11 mouse cellular contexts compared by ENCODE assay signal in genomic region chr6:142701161-142701560, GRCm38 (mm10). TPM values are rescaled to one million over a fixed set of nuclear protein-coding genes. Genes with fewer than 3 reads are reported as not detected.
DNase-seq lines count a peak whose midpoint lies in the region; ATAC-seq and TF ChIP-seq lines count a peak whose summit lies in the region.
"Had no signal": no experiment of that assay in that cellular context is flagged by ENCODE, and none has a peak within 500 bp of the region (broad histone marks: within the 10 kb centered on the region; RNA-seq: fewer than 3 reads in every experiment).

No protein-coding gene starts in this region.

- ATAC-seq in kidney, postnatal 0 days (replicated peaks; ENCODE audit: low FRiP score, low read depth): no peak
- ATAC-seq in embryonic facial prominence, embryonic 14.5 days (ENCODE audit: low read depth): no peak
- 0 out of 2 replicates have a peak, but pooled peaks have one; percentile 17 for ATAC-seq in heart, embryonic 13.5 days (ENCODE audit: extremely low read depth, insufficient number of reproducible peaks, low FRiP score, low TSS enrichment)
- no peak for ATAC-seq in liver, embryonic 15.5 days (ENCODE audit: insufficient read depth)
- ATAC-seq: activated CD4-positive, CD25-positive, alpha-beta regulatory T cell, adult 4 months had no signal

- WGBS in kidney, postnatal 0 days: 51% methylated on average over 13 of the region's 13 CpGs
- WGBS in embryonic facial prominence, embryonic 14.5 days: 64% methylated on average over 13 of the region's 13 CpGs
- WGBS in heart, embryonic 13.5 days: 42% methylated on average over 13 of the region's 13 CpGs
- WGBS in liver, embryonic 15.5 days (ENCODE audit: insufficient replicate concordance): 59% methylated on average over 13 of the region's 13 CpGs

- DNase-seq in kidney, postnatal 0 days (ENCODE audit: low spot score): no peak
- DNase-seq in kidney, adult 18-20 months: no peak
- DNase-seq in embryonic facial prominence, embryonic 14.5 days (ENCODE audit: low spot score): no peak
- no peak for DNase-seq in embryo, embryonic 9.5 days (ENCODE audit: extremely low spot score)
- DNase-seq in thymus, postnatal 25 days: no peak
- DNase-seq: right cerebral cortex, postnatal 14 days; thymus, postnatal 36 days had no signal

- peak overlapping the region; percentile 68; the same call in 1 of the 2 replicates for H3K27ac ChIP-seq in kidney, postnatal 0 days
- no peak overlapping the region for H3K27ac ChIP-seq in embryonic facial prominence, embryonic 14.5 days (replicated peaks; ENCODE audit: low read depth, low read length)
- peak overlapping the region; percentile 88 for H3K27ac ChIP-seq in heart, embryonic 13.5 days (replicated peaks)
- H3K27ac ChIP-seq in liver, embryonic 15.5 days (replicated peaks): no peak overlapping the region

- 0 out of 2 replicates have a peak overlapping the region, but pooled peaks have one; percentile 36 for H3K9ac ChIP-seq in kidney, postnatal 0 days (ENCODE audit: low read depth, low read length)
- H3K9ac ChIP-seq in embryonic facial prominence, embryonic 14.5 days (ENCODE audit: low read depth, low read length): no peak overlapping the region
- peak overlapping the region; percentile 83 for H3K9ac ChIP-seq in heart, embryonic 13.5 days
- H3K9ac ChIP-seq in liver, embryonic 15.5 days: no peak overlapping the region
- H3K9ac ChIP-seq: limb, embryonic 15.5 days had no signal

- no peak for TF ChIP-seq CTCF in kidney, postnatal 0 days (IDR thresholded peaks at IDR 0.05; ENCODE audit: low read depth)

- H3K9me3 ChIP-seq in kidney, postnatal 0 days (replicated peaks; ENCODE audit: low read length): no peaks in the 10 kb centered on the region
- H3K9me3 ChIP-seq in embryonic facial prominence, embryonic 14.5 days (ENCODE audit: control insufficient read depth, low read length): no peaks in the 10 kb centered on the region
- no peaks in the 10 kb centered on the region for H3K9me3 ChIP-seq in heart, embryonic 13.5 days
- no peaks in the 10 kb centered on the region for H3K9me3 ChIP-seq in liver, embryonic 15.5 days (replicated peaks)
- H3K9me3 ChIP-seq: limb, embryonic 15.5 days had no signal

- H3K36me3 ChIP-seq in kidney, postnatal 0 days (ENCODE audit: insufficient read depth, low read length): no peaks in the 10 kb centered on the region
- H3K36me3 ChIP-seq in embryonic facial prominence, embryonic 14.5 days (ENCODE audit: control insufficient read depth, insufficient read depth, low read length): no peaks in the 10 kb centered on the region
- peaks cover 7% of the 10 kb centered on the region for H3K36me3 ChIP-seq in heart, embryonic 13.5 days
- no peaks in the 10 kb centered on the region for H3K36me3 ChIP-seq in liver, embryonic 15.5 days (replicated peaks)
- H3K36me3 ChIP-seq: limb, embryonic 15.5 days had no signal

- peak overlapping the region; percentile 79 for H3K4me2 ChIP-seq in kidney, postnatal 0 days (ENCODE audit: low read length)
- H3K4me2 ChIP-seq in embryonic facial prominence, embryonic 14.5 days (ENCODE audit: low read depth, low read length): peak overlapping the region; percentile 88
- peak overlapping the region; percentile 75 for H3K4me2 ChIP-seq in heart, embryonic 13.5 days
- 0 out of 2 replicates have a peak overlapping the region, but pooled peaks have one; percentile 54 for H3K4me2 ChIP-seq in liver, embryonic 15.5 days

- peak overlapping the region; percentile 10 for H3K4me3 ChIP-seq in kidney, postnatal 0 days (replicated peaks; ENCODE audit: low read depth, low read length)
- H3K4me3 ChIP-seq in embryonic facial prominence, embryonic 14.5 days (ENCODE audit: low read depth, low read length): no peak overlapping the region
- peak overlapping the region; percentile 64 for H3K4me3 ChIP-seq in heart, embryonic 13.5 days
- no peak overlapping the region for H3K4me3 ChIP-seq in liver, embryonic 15.5 days (replicated peaks)

- H3K4me1 ChIP-seq in kidney, postnatal 0 days (replicated peaks; ENCODE audit: insufficient read depth, low read length): peaks cover 6% of the 10 kb centered on the region; the same call in 1 of the 2 replicates
- H3K4me1 ChIP-seq in embryonic facial prominence, embryonic 14.5 days (ENCODE audit: control insufficient read depth, insufficient read depth, low read length): peaks cover 12% of the 10 kb centered on the region; the same call in 1 of the 2 replicates
- H3K4me1 ChIP-seq in heart, embryonic 13.5 days: peaks cover 48% of the 10 kb centered on the region
- H3K4me1 ChIP-seq in liver, embryonic 15.5 days (replicated peaks): no peaks in the 10 kb centered on the region

- no peaks in the 10 kb centered on the region for H3K27me3 ChIP-seq in kidney, postnatal 0 days (ENCODE audit: insufficient read depth, low read length)
- no peaks in the 10 kb centered on the region for H3K27me3 ChIP-seq in embryonic facial prominence, embryonic 14.5 days (replicated peaks; ENCODE audit: control insufficient read depth, insufficient read depth, low read length)
- H3K27me3 ChIP-seq in heart, embryonic 13.5 days (replicated peaks): no peaks in the 10 kb centered on the region
- H3K27me3 ChIP-seq in liver, embryonic 15.5 days: peaks cover 6% of the 10 kb centered on the region; the same call in 1 of the 2 replicates
- H3K27me3 ChIP-seq: limb, embryonic 15.5 days had no signal

RNA-seq across cellular contexts. Expression of gene Abcc9, which starts 1.0 kb away (rescaled TPM):
- 5.6 and 6.1 TPM in 2 replicates for polyA plus RNA-seq in kidney, postnatal 0 days (2015; fragmentation: Nextera tagmentation; extraction: Ambion mirVana)
- polyA plus RNA-seq in embryonic facial prominence, embryonic 14.5 days (2014; fragmentation: Nextera tagmentation; extraction: Ambion mirVana): 7.7 and 7.9 TPM in 2 replicates
- 12.8 and 13.3 TPM in 2 replicates for polyA plus RNA-seq in heart, embryonic 13.5 days (2015; fragmentation: Nextera tagmentation; extraction: Ambion mirVana)
- 1.4 and 1.6 TPM in 2 replicates for polyA plus RNA-seq in liver, embryonic 15.5 days (2015; fragmentation: Nextera tagmentation; extraction: Ambion mirVana)
- polyA plus RNA-seq: activated CD4-positive, CD25-positive, alpha-beta regulatory T cell, adult 4 months had no signal

RNA-seq across cellular contexts. Expression of gene Cmas, which starts 55.3 kb away (rescaled TPM):
- 60.0 and 63.2 TPM in 2 replicates for polyA plus RNA-seq in kidney, postnatal 0 days (2015; fragmentation: Nextera tagmentation; extraction: Ambion mirVana)
- 95.2 and 95.6 TPM in 2 replicates for polyA plus RNA-seq in embryonic facial prominence, embryonic 14.5 days (2014; fragmentation: Nextera tagmentation; extraction: Ambion mirVana)
- polyA plus RNA-seq in heart, embryonic 13.5 days (2015; fragmentation: Nextera tagmentation; extraction: Ambion mirVana): 90.9 and 97.5 TPM in 2 replicates
- 170 and 172 TPM in 2 replicates for polyA plus RNA-seq in liver, embryonic 15.5 days (2015; fragmentation: Nextera tagmentation; extraction: Ambion mirVana)

Comparison
In these comparisons a context has a peak if more than half of its experiments do, and no peak if none do; other contexts are left out.
1. H3K27ac ChIP-seq: peak in kidney, postnatal 0 days (single experiment) and heart, embryonic 13.5 days (single experiment); none in embryonic facial prominence, embryonic 14.5 days (single experiment) and liver, embryonic 15.5 days (single experiment).
2. H3K4me3 ChIP-seq: peak in kidney, postnatal 0 days (single experiment) and heart, embryonic 13.5 days (single experiment); none in embryonic facial prominence, embryonic 14.5 days (single experiment) and liver, embryonic 15.5 days (single experiment).
3. H3K9ac ChIP-seq: peak in kidney, postnatal 0 days (single experiment) and heart, embryonic 13.5 days (single experiment); none in embryonic facial prominence, embryonic 14.5 days (single experiment) and liver, embryonic 15.5 days (single experiment).
4. Peak in every context shown above with its lines, with median percentiles within 50 percentile points of each other: H3K4me2 ChIP-seq.